Mouse (Mus musculus) midbrain, embryonic 11.5 days (tissue): Measurements from ENCODE around the gene Mfsd2b. TPM values are rescaled to one million over a fixed set of nuclear protein-coding genes. Genes with fewer than 3 reads are reported as not detected.

Experiments
- ATAC-seq: fragments of 200-750 bp; cut with Nextera tagmentation; 2 replicates; pipeline ENCODE4 v1.8.0; 2017; ENCODE audit warnings: moderate TSS enrichment, moderate library complexity; ENCODE audit not compliant: low FRiP score
- DNase-seq: peaks from one replicate; pipeline ENCODE4 v3.0.0; 2015; ENCODE audit warnings: low spot score; ENCODE audit errors: missing footprints
- H3K27ac ChIP-seq: fragments of 300-500 bp; sonication (generic); 2 replicates; pipeline ENCODE4 v1.5.1; 2014; ENCODE audit warnings: low read depth, low read length
- H3K27me3 ChIP-seq: fragments of 300-500 bp; sonication (generic); 2 replicates; pipeline ENCODE4 v1.6.1; 2014; ENCODE audit warnings: mild to moderate bottlenecking, low read length, moderate library complexity, mixed read lengths; ENCODE audit not compliant: control insufficient read depth, insufficient read depth
- H3K36me3 ChIP-seq: fragments of 300-500 bp; sonication (generic); 2 replicates; pipeline ENCODE4 v1.6.1; 2014; ENCODE audit warnings: mild to moderate bottlenecking, low read length, moderate library complexity, mixed read lengths; ENCODE audit not compliant: control insufficient read depth, insufficient read depth
- H3K4me1 ChIP-seq: fragments of 300-500 bp; sonication (generic); 2 replicates; pipeline ENCODE4 v1.6.1; 2014; ENCODE audit warnings: low read length; ENCODE audit not compliant: control insufficient read depth, insufficient read depth
- H3K4me2 ChIP-seq: fragments of 300-500 bp; sonication (generic); 2 replicates; pipeline ENCODE4 v1.6.1; 2014; ENCODE audit warnings: mild to moderate bottlenecking, moderate library complexity
- H3K4me3 ChIP-seq: fragments of 300-500 bp; sonication (generic); 2 replicates; pipeline ENCODE4 v1.5.1; 2014; ENCODE audit warnings: low read depth, low read length
- H3K9ac ChIP-seq: fragments of 300-500 bp; sonication (generic); 2 replicates; pipeline ENCODE4 v1.6.1; 2014; ENCODE audit warnings: low read length
- H3K9me3 ChIP-seq: fragments of 300-500 bp; sonication (generic); 2 replicates; pipeline ENCODE4 v1.6.1; 2016; ENCODE audit warnings: low read length; ENCODE audit not compliant: control insufficient read depth
- WGBS: fragments of 180-500 bp; shearing (Covaris S2); extraction: QIAGEN DNeasy Blood & Tissue Kit; methylation state at CpG from one replicate; pipeline ENCODE4 v1.1.7; 2014; 5-methylcytosine and 5-hydroxymethylcytosine counted together
- polyA plus RNA-seq: library from polyadenylated mRNA; unstranded; fragments of >200 nt; fragmentation: Nextera tagmentation; extraction: Ambion mirVana; gene quantifications from 2 replicates; pipeline ENCODE4 v1.2.1, GENCODE M21; 2014

The Mfsd2b gene
- polyA plus RNA-seq, 1 experiment from 2014 or later = 3.6 TPM

GRCm38 (mm10) chr12:4841392-4841887, 32.7 kb downstream of the Mfsd2b start, which contains the start of gene Fkbp1b:
Gene Fkbp1b (minus strand): TSS chr12:4841591.
- peaks cover 13% of the 10 kb centered on the region for H3K27me3 ChIP-seq
- H3K36me3 ChIP-seq = no peaks in the 10 kb centered on the region
- H3K9me3 ChIP-seq = no peaks in the 10 kb centered on the region
- DNase-seq = peak; percentile 94
- peak within 1 kb of the TSS; percentile 69 for H3K4me3 ChIP-seq
- peaks cover 11% of the 10 kb centered on the region for H3K4me1 ChIP-seq
- H3K4me2 ChIP-seq = peak within 1 kb of the TSS; percentile 93
- ATAC-seq = peak; percentile 69
- WGBS = under 1% methylated on average over 35 of the region's 37 CpGs
- no peak within 1 kb of the TSS for H3K27ac ChIP-seq
- H3K9ac ChIP-seq = peak within 1 kb of the TSS; percentile 78

GRCm38 (mm10) chr12:4840741-4841140, 33.4 kb downstream of the Mfsd2b start:
- no peaks in the 10 kb centered on the region for H3K36me3 ChIP-seq
- H3K9me3 ChIP-seq = no peaks in the 10 kb centered on the region
- H3K4me2 ChIP-seq = peak overlapping the region; percentile 93
- peaks cover 13% of the 10 kb centered on the region for H3K27me3 ChIP-seq
- DNase-seq (no peak), ATAC-seq (no peak; the same call in 1 of the 2 replicates)
- peak overlapping the region; percentile 78 for H3K9ac ChIP-seq
- H3K27ac ChIP-seq = no peak overlapping the region
- peak overlapping the region; percentile 69 for H3K4me3 ChIP-seq
- peaks cover 11% of the 10 kb centered on the region for H3K4me1 ChIP-seq
- 1% methylated on average over 11 of the region's 11 CpGs for WGBS

- Histone ChIP-seq H3K4me1 (peaks cover 11% of the 10 kb centered on the region), H3K27ac (no peak overlapping the region), H3K9ac (no peak overlapping the region), H3K27me3 (peaks cover 13% of the 10 kb centered on the region), H3K4me3 (no peak overlapping the region), H3K4me2 (no peak overlapping the region), H3K9me3 (no peaks in the 10 kb centered on the region), H3K36me3 (no peaks in the 10 kb centered on the region)
- ATAC-seq (no peak), DNase-seq (no peak)
- WGBS = 59% methylated on average over 6 of the region's 6 CpGs
Measured at GRCm38 (mm10) chr12:4840010-4840409, 34.1 kb downstream of the Mfsd2b start.

GRCm38 (mm10) chr12:4836959-4837358, 37.2 kb downstream of the Mfsd2b start:
- Histone ChIP-seq H3K4me1 (peaks cover 5% of the 10 kb centered on the region), H3K36me3 (no peaks in the 10 kb centered on the region), H3K27me3 (peaks cover 11% of the 10 kb centered on the region), H3K4me3 (no peak overlapping the region), H3K27ac (no peak overlapping the region), H3K9me3 (no peaks in the 10 kb centered on the region), H3K9ac (no peak overlapping the region), H3K4me2 (no peak overlapping the region)
- 74% methylated on average over 4 of the region's 4 CpGs for WGBS
- DNase-seq = no peak
- ATAC-seq = no peak

GRCm38 (mm10) chr12:4827256-4827655, 46.9 kb downstream of the Mfsd2b start:
- Histone ChIP-seq H3K36me3 (peaks cover 5% of the 10 kb centered on the region; the same call in 1 of the 2 replicates), H3K9ac (no peak overlapping the region), H3K4me2 (no peak overlapping the region), H3K4me3 (no peak overlapping the region), H3K27ac (no peak overlapping the region), H3K4me1 (no peaks in the 10 kb centered on the region), H3K27me3 (no peaks in the 10 kb centered on the region), H3K9me3 (no peaks in the 10 kb centered on the region)
- DNase-seq = no peak
- 80% methylated on average over 3 of the region's 3 CpGs for WGBS
- ATAC-seq = no peak

- WGBS = under 1% methylated on average over 49 of the region's 49 CpGs
- Histone ChIP-seq H3K4me3 (peak within 1 kb of the TSS; percentile 87), H3K4me1 (peaks cover 14% of the 10 kb centered on the region), H3K36me3 (peaks cover 2% of the 10 kb centered on the region; the same call in 1 of the 2 replicates), H3K27me3 (no peaks in the 10 kb centered on the region), H3K9ac (peak within 1 kb of the TSS; percentile 72), H3K27ac (peak within 1 kb of the TSS; percentile 57; the same call in 1 of the 2 replicates), H3K9me3 (no peaks in the 10 kb centered on the region), H3K4me2 (peak within 1 kb of the TSS; percentile 93)
- DNase-seq (peak; percentile 100), ATAC-seq (peak; percentile 99)
Measured at GRCm38 (mm10) chr12:4817361-4818101, 56.6 kb downstream of the Mfsd2b start, which contains the start of gene Sf3b6. Gene Sf3b6 (plus strand): TSS chr12:4817544.

GRCm38 (mm10) chr12:4816680-4817360, 57.3 kb downstream of the Mfsd2b start:
- H3K4me2 ChIP-seq = peak overlapping the region; percentile 74
- H3K27ac ChIP-seq = peak overlapping the region; percentile 57; the same call in 1 of the 2 replicates
- H3K9ac ChIP-seq = peak overlapping the region; percentile 66
- H3K9me3 ChIP-seq = no peaks in the 10 kb centered on the region
- ATAC-seq (peak; percentile 79; the same call in 1 of the 2 replicates), DNase-seq (no peak)
- H3K27me3 ChIP-seq = no peaks in the 10 kb centered on the region
- 10% methylated on average over 24 of the region's 24 CpGs for WGBS
- peak overlapping the region; percentile 87 for H3K4me3 ChIP-seq
- peaks cover 2% of the 10 kb centered on the region; the same call in 1 of the 2 replicates for H3K36me3 ChIP-seq
- H3K4me1 ChIP-seq = peaks cover 14% of the 10 kb centered on the region

GRCm38 (mm10) chr12:4813636-4814035, 60.5 kb downstream of the Mfsd2b start:
- Histone ChIP-seq H3K27me3 (no peaks in the 10 kb centered on the region), H3K4me1 (peaks cover 13% of the 10 kb centered on the region), H3K27ac (no peak overlapping the region), H3K9me3 (no peaks in the 10 kb centered on the region), H3K9ac (no peak overlapping the region), H3K4me3 (no peak overlapping the region), H3K4me2 (no peak overlapping the region), H3K36me3 (no peaks in the 10 kb centered on the region)
- DNase-seq (no peak), ATAC-seq (no peak)
- WGBS = 93% methylated on average over 4 of the region's 4 CpGs
